Comparison of ENCODE assay signal across 8 mouse cellular contexts in genomic region chr8:84554301-84555027, GRCm38 (mm10).
DNase-seq lines count a peak whose midpoint lies in the region; ATAC-seq lines count a peak whose summit lies in the region.

No protein-coding gene starts in this region.

- ATAC-seq in granulocyte monocyte progenitor cell, adult 5-6 weeks (replicated peaks; ENCODE audit: poor library complexity, severe bottlenecking), result peak; percentile 71
- peak; percentile 33; the same call in 1 of the 2 replicates for ATAC-seq in kidney, embryonic 15.5 days (replicated peaks; ENCODE audit: low FRiP score)
- peak; percentile 42 for ATAC-seq in limb, embryonic 15.5 days (ENCODE audit: insufficient number of reproducible peaks, low FRiP score, low TSS enrichment, low read depth)
- no peak for ATAC-seq in neural tube, embryonic 11.5 days (ENCODE audit: insufficient read depth, low FRiP score, low TSS enrichment)

- DNase-seq in B cell, adult 2 months, result peak; percentile 46 to 47
- DNase-seq in adrenal gland, postnatal 10 days, result peak; percentile 74
- peak; percentile 68 for DNase-seq in embryonic facial prominence, embryonic 10.5 days (ENCODE audit: low spot score)
- peak; percentile 75 for DNase-seq in neural tube, embryonic 11.5 days (ENCODE audit: low spot score)
- peak; percentile 58 to 82 for DNase-seq in thymus, postnatal 10 days (ENCODE audit: low spot score in 2 of 2)

- 52% methylated on average over 14 of the region's 14 CpGs for WGBS in embryonic facial prominence, embryonic 10.5 days
- 44% methylated on average over 14 of the region's 14 CpGs for WGBS in kidney, embryonic 15.5 days
- 36% methylated on average over 14 of the region's 14 CpGs for WGBS in limb, embryonic 15.5 days
- WGBS in neural tube, embryonic 11.5 days, result 59% methylated on average over 14 of the region's 14 CpGs

- H3K27me3 ChIP-seq in embryonic facial prominence, embryonic 10.5 days (replicated peaks; ENCODE audit: low read depth, poor library complexity, severe bottlenecking), result peaks cover 62% of the 10 kb centered on the region
- peaks cover 54% of the 10 kb centered on the region for H3K27me3 ChIP-seq in kidney, embryonic 15.5 days
- peaks cover 53% of the 10 kb centered on the region for H3K27me3 ChIP-seq in limb, embryonic 15.5 days
- H3K27me3 ChIP-seq in neural tube, embryonic 11.5 days (ENCODE audit: control insufficient read depth, insufficient read depth, low read length), result peaks cover 24% of the 10 kb centered on the region

- H3K9ac ChIP-seq in kidney, embryonic 15.5 days, result no peak overlapping the region
- H3K9ac ChIP-seq in limb, embryonic 15.5 days, result no peak overlapping the region
- no peak overlapping the region for H3K9ac ChIP-seq in neural tube, embryonic 11.5 days (ENCODE audit: low read length)

- no peaks in the 10 kb centered on the region for H3K9me3 ChIP-seq in embryonic facial prominence, embryonic 10.5 days
- H3K9me3 ChIP-seq in kidney, embryonic 15.5 days (replicated peaks), result no peaks in the 10 kb centered on the region
- H3K9me3 ChIP-seq in limb, embryonic 15.5 days, result no peaks in the 10 kb centered on the region
- no peaks in the 10 kb centered on the region for H3K9me3 ChIP-seq in neural tube, embryonic 11.5 days (ENCODE audit: control insufficient read depth, low read length)

- H3K4me1 ChIP-seq in embryonic facial prominence, embryonic 10.5 days, result peaks cover 8% of the 10 kb centered on the region
- H3K4me1 ChIP-seq in kidney, embryonic 15.5 days, result peaks cover 8% of the 10 kb centered on the region
- H3K4me1 ChIP-seq in limb, embryonic 15.5 days, result peaks cover 19% of the 10 kb centered on the region
- no peaks in the 10 kb centered on the region for H3K4me1 ChIP-seq in neural tube, embryonic 11.5 days (ENCODE audit: control insufficient read depth, insufficient read depth, low read length)

- no peak overlapping the region for H3K27ac ChIP-seq in embryonic facial prominence, embryonic 10.5 days (replicated peaks)
- H3K27ac ChIP-seq in kidney, embryonic 15.5 days, result no peak overlapping the region
- H3K27ac ChIP-seq in limb, embryonic 15.5 days, result 0 out of 2 replicates have a peak overlapping the region, but pooled peaks have one; percentile 4
- H3K27ac ChIP-seq in neural tube, embryonic 11.5 days (ENCODE audit: low read depth, low read length), result no peak overlapping the region

- no peak overlapping the region for H3K4me2 ChIP-seq in kidney, embryonic 15.5 days
- 0 out of 2 replicates have a peak overlapping the region, but pooled peaks have one; percentile 17 for H3K4me2 ChIP-seq in limb, embryonic 15.5 days
- no peak overlapping the region for H3K4me2 ChIP-seq in neural tube, embryonic 11.5 days (ENCODE audit: low read depth)

- no peak overlapping the region for H3K4me3 ChIP-seq in embryonic facial prominence, embryonic 10.5 days
- H3K4me3 ChIP-seq in kidney, embryonic 15.5 days (replicated peaks), result no peak overlapping the region
- no peak overlapping the region for H3K4me3 ChIP-seq in limb, embryonic 15.5 days
- H3K4me3 ChIP-seq in neural tube, embryonic 11.5 days (ENCODE audit: low read depth, low read length), result no peak overlapping the region

- no peaks in the 10 kb centered on the region for H3K36me3 ChIP-seq in embryonic facial prominence, embryonic 10.5 days (replicated peaks)
- no peaks in the 10 kb centered on the region for H3K36me3 ChIP-seq in kidney, embryonic 15.5 days
- no peaks in the 10 kb centered on the region for H3K36me3 ChIP-seq in limb, embryonic 15.5 days
- no peaks in the 10 kb centered on the region for H3K36me3 ChIP-seq in neural tube, embryonic 11.5 days (ENCODE audit: control insufficient read depth, insufficient read depth, low read length)
